Mouse (Mus musculus) embryo, embryonic 10 days (tissue): ENCODE measurements around the gene Arntl2.
"Not testable (repeated sequence)": the region's sequence is repeated elsewhere in the genome, so short reads cannot be mapped to it uniquely, and the experiment has no call there.

Source experiments
- DNase-seq: peaks from one replicate; pipeline ENCODE4 v3.0.0-alpha.2; 2015; ENCODE audit warnings: low spot score

The Arntl2 gene

GRCm38 (mm10) chr6:146848281-146848680 lies 52.4 kb downstream of the Arntl2 start:
- DNase-seq: no peak

- DNase-seq: no peak
Measured at GRCm38 (mm10) chr6:146850050-146850449, 54.2 kb downstream of the Arntl2 start, which contains the start of gene Smco2. TSS of gene Smco2 (plus strand) at chr6:146850104.

GRCm38 (mm10) chr6:146851916-146852315 lies 56.1 kb downstream of the Arntl2 start:
- no peak for DNase-seq

GRCm38 (mm10) chr6:146852739-146853138 lies 56.9 kb downstream of the Arntl2 start:
- no peak for DNase-seq

- no peak for DNase-seq
Measured at GRCm38 (mm10) chr6:146855185-146855584, 59.3 kb downstream of the Arntl2 start.

- DNase-seq: no peak
Measured at GRCm38 (mm10) chr6:146857386-146857785, 61.5 kb downstream of the Arntl2 start.

GRCm38 (mm10) chr6:146863154-146863553 lies 67.3 kb downstream of the Arntl2 start:
- no peak for DNase-seq

- DNase-seq: not testable (repeated sequence)
Measured at GRCm38 (mm10) chr6:146864370-146864769, 68.5 kb downstream of the Arntl2 start.

- DNase-seq: no peak
Measured at GRCm38 (mm10) chr6:146865701-146866100, 69.8 kb downstream of the Arntl2 start.

- DNase-seq: no peak
Measured at GRCm38 (mm10) chr6:146871975-146872374, 76.1 kb downstream of the Arntl2 start.

- DNase-seq: no peak
Measured at GRCm38 (mm10) chr6:146874415-146874814, 78.6 kb downstream of the Arntl2 start.

- DNase-seq: no peak
Measured at GRCm38 (mm10) chr6:146876820-146877219, 81.0 kb downstream of the Arntl2 start.

GRCm38 (mm10) chr6:146877425-146878045 lies 81.7 kb downstream of the Arntl2 start:
- no peak for DNase-seq

GRCm38 (mm10) chr6:146878926-146879325 lies 83.1 kb downstream of the Arntl2 start:
- DNase-seq: peak; percentile 32

- no peak for DNase-seq
Measured at GRCm38 (mm10) chr6:146879856-146880255, 84.0 kb downstream of the Arntl2 start.

- DNase-seq: no peak
Measured at GRCm38 (mm10) chr6:146880296-146880695, 84.4 kb downstream of the Arntl2 start.

GRCm38 (mm10) chr6:146881896-146882770 lies 86.3 kb downstream of the Arntl2 start:
- no peak for DNase-seq
